Mouse (Mus musculus): ENCODE measurements around the gene Cnih2. TPM values are rescaled to one million over a fixed set of nuclear protein-coding genes. Genes with fewer than 3 reads are reported as not detected.

Gene Cnih2
- polyA plus RNA-seq, 1 experiment from 2014 or later: 33.8 TPM

GRCm38 (mm10) chr19:5050047-5050905, 48.0 kb downstream of the Cnih2 start, which contains the start of gene Rin1:
Gene Rin1 (plus strand): TSS chr19:5050481.
- H3K4me3 ChIP-seq (ENCODE audit: low read depth, low read length): peak within 1 kb of the TSS; percentile 22
- H3K36me3 ChIP-seq (ENCODE audit: control insufficient read depth, insufficient read depth, low read length): peaks cover 8% of the 10 kb centered on the region
- ATAC-seq (ENCODE audit: insufficient number of reproducible peaks, low FRiP score, low TSS enrichment, low read depth) (peak; percentile 36; the same call in 1 of the 2 replicates), DNase-seq (ENCODE audit: low spot score) (peak; percentile 67)
- H3K9me3 ChIP-seq (ENCODE audit: control insufficient read depth, low read length): no peaks in the 10 kb centered on the region
- H3K4me1 ChIP-seq (ENCODE audit: control insufficient read depth, insufficient read depth, low read length): peaks cover 16% of the 10 kb centered on the region
- peak within 1 kb of the TSS; percentile 33 for H3K4me2 ChIP-seq (ENCODE audit: low read depth, severe bottlenecking)
- peak within 1 kb of the TSS; percentile 3; the same call in 1 of the 2 replicates for H3K9ac ChIP-seq (ENCODE audit: low read length)
- no peak within 1 kb of the TSS for H3K27ac ChIP-seq (replicated peaks; ENCODE audit: low read depth, low read length)
- peaks cover 33% of the 10 kb centered on the region for H3K27me3 ChIP-seq (ENCODE audit: control insufficient read depth, insufficient read depth, low read length)
- 20% methylated on average over 12 of the region's 14 CpGs for WGBS

GRCm38 (mm10) chr19:5049325-5049724, 49.0 kb downstream of the Cnih2 start:
- Histone ChIP-seq H3K9ac (ENCODE audit: low read length) (no peak overlapping the region), H3K27me3 (ENCODE audit: control insufficient read depth, insufficient read depth, low read length) (peaks cover 33% of the 10 kb centered on the region), H3K9me3 (ENCODE audit: control insufficient read depth, low read length) (no peaks in the 10 kb centered on the region), H3K27ac (replicated peaks; ENCODE audit: low read depth, low read length) (no peak overlapping the region), H3K4me1 (ENCODE audit: control insufficient read depth, insufficient read depth, low read length) (peaks cover 16% of the 10 kb centered on the region), H3K4me3 (ENCODE audit: low read depth, low read length) (no peak overlapping the region), H3K36me3 (ENCODE audit: control insufficient read depth, insufficient read depth, low read length) (peaks cover 8% of the 10 kb centered on the region), H3K4me2 (ENCODE audit: low read depth, severe bottlenecking) (no peak overlapping the region)
- WGBS: 83% methylated on average over 6 of the region's 6 CpGs
- ATAC-seq (ENCODE audit: insufficient number of reproducible peaks, low FRiP score, low TSS enrichment, low read depth) (no peak), DNase-seq (ENCODE audit: low spot score) (no peak)

GRCm38 (mm10) chr19:5048138-5049056, 49.9 kb downstream of the Cnih2 start:
- H3K4me1 ChIP-seq (ENCODE audit: control insufficient read depth, insufficient read depth, low read length): peaks cover 16% of the 10 kb centered on the region
- no peak overlapping the region for H3K9ac ChIP-seq (ENCODE audit: low read length)
- no peak overlapping the region for H3K27ac ChIP-seq (replicated peaks; ENCODE audit: low read depth, low read length)
- H3K36me3 ChIP-seq (ENCODE audit: control insufficient read depth, insufficient read depth, low read length): peaks cover 8% of the 10 kb centered on the region
- H3K9me3 ChIP-seq (ENCODE audit: control insufficient read depth, low read length): no peaks in the 10 kb centered on the region
- H3K4me3 ChIP-seq (ENCODE audit: low read depth, low read length): no peak overlapping the region
- peaks cover 28% of the 10 kb centered on the region for H3K27me3 ChIP-seq (ENCODE audit: control insufficient read depth, insufficient read depth, low read length)
- no peak for ATAC-seq (ENCODE audit: insufficient number of reproducible peaks, low FRiP score, low TSS enrichment, low read depth)
- no peak overlapping the region for H3K4me2 ChIP-seq (ENCODE audit: low read depth, severe bottlenecking)
- DNase-seq (ENCODE audit: low spot score): no peak
- WGBS: 86% methylated on average over 14 of the region's 14 CpGs

GRCm38 (mm10) chr19:5045531-5045930, 52.8 kb downstream of the Cnih2 start:
- Histone ChIP-seq H3K27ac (replicated peaks; ENCODE audit: low read depth, low read length) (no peak overlapping the region), H3K27me3 (ENCODE audit: control insufficient read depth, insufficient read depth, low read length) (peaks cover 2% of the 10 kb centered on the region; the same call in 1 of the 2 replicates), H3K36me3 (ENCODE audit: control insufficient read depth, insufficient read depth, low read length) (peaks cover 8% of the 10 kb centered on the region), H3K9ac (ENCODE audit: low read length) (no peak overlapping the region), H3K4me1 (ENCODE audit: control insufficient read depth, insufficient read depth, low read length) (peaks cover 13% of the 10 kb centered on the region), H3K9me3 (ENCODE audit: control insufficient read depth, low read length) (no peaks in the 10 kb centered on the region), H3K4me2 (ENCODE audit: low read depth, severe bottlenecking) (no peak overlapping the region), H3K4me3 (ENCODE audit: low read depth, low read length) (no peak overlapping the region)
- ATAC-seq (ENCODE audit: insufficient number of reproducible peaks, low FRiP score, low TSS enrichment, low read depth) (no peak), DNase-seq (ENCODE audit: low spot score) (no peak)
- 82% methylated on average over 4 of the region's 4 CpGs for WGBS

Other genes with a start within 250 kb of the Cnih2 start
- gene Ctsf, start 243.4 kb downstream of the Cnih2 start, polyA plus RNA-seq (2014; fragmentation: Nextera tagmentation; extraction: Ambion mirVana): 17.7 and 20.2 TPM in 2 replicates
- 5.1 and 5.2 TPM in 2 replicates for gene Actn3, start 220.6 kb downstream of the Cnih2 start, polyA plus RNA-seq (2014; fragmentation: Nextera tagmentation; extraction: Ambion mirVana)
- gene Zdhhc24, start 219.9 kb downstream of the Cnih2 start, polyA plus RNA-seq (2014; fragmentation: Nextera tagmentation; extraction: Ambion mirVana): 6.4 and 6.5 TPM in 2 replicates
- 4.3 and 4.9 TPM in 2 replicates for gene Bbs1, start 191.9 kb downstream of the Cnih2 start, polyA plus RNA-seq (2014; fragmentation: Nextera tagmentation; extraction: Ambion mirVana)
- gene Dpp3, start 170.2 kb downstream of the Cnih2 start, polyA plus RNA-seq (2014; fragmentation: Nextera tagmentation; extraction: Ambion mirVana): 143 and 147 TPM in 2 replicates
- gene Peli3, start 155.4 kb downstream of the Cnih2 start, polyA plus RNA-seq (2014; fragmentation: Nextera tagmentation; extraction: Ambion mirVana): 1.6 and 1.9 TPM in 2 replicates
- gene Mrpl11, start 136.4 kb downstream of the Cnih2 start, polyA plus RNA-seq (2014; fragmentation: Nextera tagmentation; extraction: Ambion mirVana): 170 and 182 TPM in 2 replicates
- gene Npas4, start 108.2 kb downstream of the Cnih2 start, polyA plus RNA-seq (2014; fragmentation: Nextera tagmentation; extraction: Ambion mirVana): not detected in 2 replicates
- 5.0 and 6.0 TPM in 2 replicates for gene Slc29a2, start 74.7 kb downstream of the Cnih2 start, polyA plus RNA-seq (2014; fragmentation: Nextera tagmentation; extraction: Ambion mirVana)
- gene B4gat1, start 59.7 kb downstream of the Cnih2 start, polyA plus RNA-seq (2014; fragmentation: Nextera tagmentation; extraction: Ambion mirVana): 36.6 and 37.8 TPM in 2 replicates
- gene AC124502.3, start 59.6 kb downstream of the Cnih2 start, polyA plus RNA-seq (2014; fragmentation: Nextera tagmentation; extraction: Ambion mirVana): 1.7 and 2.0 TPM in 2 replicates
- 52.6 and 61.2 TPM in 2 replicates for gene Brms1, start 57.2 kb downstream of the Cnih2 start, polyA plus RNA-seq (2014; fragmentation: Nextera tagmentation; extraction: Ambion mirVana)
- 1.3 and 1.6 TPM in 2 replicates for gene Rin1, start 48.0 kb downstream of the Cnih2 start, polyA plus RNA-seq (2014; fragmentation: Nextera tagmentation; extraction: Ambion mirVana)
- gene Cd248, start 30.4 kb downstream of the Cnih2 start, polyA plus RNA-seq (2014; fragmentation: Nextera tagmentation; extraction: Ambion mirVana): 41.1 and 45.6 TPM in 2 replicates
- 1.1 and 2.2 TPM in 2 replicates for gene Tmem151a, start 13.0 kb downstream of the Cnih2 start, polyA plus RNA-seq (2014; fragmentation: Nextera tagmentation; extraction: Ambion mirVana)
- 68.5 and 71.2 TPM in 2 replicates for gene Yif1a, start 10.0 kb downstream of the Cnih2 start, polyA plus RNA-seq (2014; fragmentation: Nextera tagmentation; extraction: Ambion mirVana)
- 242 and 244 TPM in 2 replicates for gene Rab1b, start 8.6 kb upstream of the Cnih2 start, polyA plus RNA-seq (2014; fragmentation: Nextera tagmentation; extraction: Ambion mirVana)
- 21.2 and 23.8 TPM in 2 replicates for gene Klc2, start 20.0 kb upstream of the Cnih2 start, polyA plus RNA-seq (2014; fragmentation: Nextera tagmentation; extraction: Ambion mirVana)
- gene Pacs1, start 174.6 kb upstream of the Cnih2 start, polyA plus RNA-seq (2014; fragmentation: Nextera tagmentation; extraction: Ambion mirVana): 29.3 and 34.2 TPM in 2 replicates
- gene Sf3b2, start 196.9 kb upstream of the Cnih2 start, polyA plus RNA-seq (2014; fragmentation: Nextera tagmentation; extraction: Ambion mirVana): 405 and 414 TPM in 2 replicates
- gene Gal3st3, start 199.8 kb upstream of the Cnih2 start, polyA plus RNA-seq (2014; fragmentation: Nextera tagmentation; extraction: Ambion mirVana): 8.6 and 8.8 TPM in 2 replicates
- not detected in 2 replicates for gene Catsper1, start 237.2 kb upstream of the Cnih2 start, polyA plus RNA-seq (2014; fragmentation: Nextera tagmentation; extraction: Ambion mirVana)

All from limb, embryonic 11.5 days (tissue).